Mouse (Mus musculus): ENCODE data around the gene Plagl1.

GRCm38 (mm10) chr10:13090596-13091424, 30.5 kb downstream of the Plagl1 start:
- TF ChIP-seq CTCF (IDR thresholded peaks at IDR 0.05; ENCODE audit: low read depth, low read length) (no peak), GATA1 (IDR thresholded peaks at IDR 0.05; ENCODE audit: borderline replicate concordance, low read length) (no peak)

All from G1E (cell line).